ENCODE assay signal across 19 mouse cellular contexts in genomic region chr2:127933531-127933931, GRCm38 (mm10).
DNase-seq lines count a peak whose midpoint lies in the region; ATAC-seq lines count a peak whose summit lies in the region.
"Had no signal": no experiment of that assay in that cellular context is flagged by ENCODE, and none has a peak within 500 bp of the region (broad histone marks: within the 10 kb centered on the region; RNA-seq: fewer than 3 reads in every experiment).

No protein-coding gene starts in this region.

- 0 out of 2 replicates have a peak, but pooled peaks cover under 1% of the 10 kb centered on the region for H3K4me1 ChIP-seq in forebrain, embryonic 15.5 days
- H3K4me1 ChIP-seq in forebrain, embryonic 10.5 days: peaks cover 16% of the 10 kb centered on the region
- H3K4me1 ChIP-seq: heart, embryonic 12.5 days had no signal

- no peak overlapping the region for H3K9ac ChIP-seq in forebrain, embryonic 15.5 days (replicated peaks)
- H3K9ac ChIP-seq: heart, embryonic 12.5 days; intestine, embryonic 15.5 days; kidney, embryonic 15.5 days; midbrain, embryonic 13.5 days had no signal

- H3K36me3 ChIP-seq in forebrain, embryonic 15.5 days: no peaks in the 10 kb centered on the region
- no peaks in the 10 kb centered on the region for H3K36me3 ChIP-seq in forebrain, embryonic 10.5 days (replicated peaks)
- H3K36me3 ChIP-seq: heart, embryonic 12.5 days; intestine, embryonic 15.5 days; kidney, embryonic 15.5 days; midbrain, embryonic 13.5 days had no signal

- no peak overlapping the region for H3K4me3 ChIP-seq in forebrain, embryonic 15.5 days
- no peak overlapping the region for H3K4me3 ChIP-seq in forebrain, embryonic 10.5 days
- H3K4me3 ChIP-seq: heart, embryonic 12.5 days; intestine, embryonic 15.5 days; kidney, embryonic 15.5 days; midbrain, embryonic 13.5 days had no signal

- no peaks in the 10 kb centered on the region for H3K27me3 ChIP-seq in forebrain, embryonic 15.5 days
- H3K27me3 ChIP-seq in forebrain, embryonic 10.5 days (ENCODE audit: poor library complexity, severe bottlenecking): no peaks in the 10 kb centered on the region
- H3K27me3 ChIP-seq: heart, embryonic 12.5 days; intestine, embryonic 15.5 days; kidney, embryonic 15.5 days; midbrain, embryonic 13.5 days had no signal

- no peak for DNase-seq in forebrain, embryonic 10.5 days (ENCODE audit: extremely low spot score, low spot score)
- DNase-seq in left cerebral cortex, postnatal 14 days (ENCODE audit: low spot score in 2 of 2): peak; percentile 39 to 69
- no peak for DNase-seq in left cerebral cortex, postnatal 4 days
- peak; percentile 11 for DNase-seq in right cerebral cortex, postnatal 4 days
- DNase-seq in thymus, adult 18-20 months: no peak
- no peak for DNase-seq in gastrocnemius, adult 8-10 months (ENCODE audit: low spot score in 2 of 2)
- DNase-seq: adrenal gland, postnatal 36 days; cerebellum, adult 11-12 months; gastrocnemius, postnatal 25 days; liver; lung, adult 2 months had no signal

- intact Hi-C loops in left cerebral cortex, postnatal 14 days (cut with DNase I): no loop called here
- intact Hi-C loops in left cerebral cortex, postnatal 4 days (cut with DNase I): no loop called here

- no peaks in the 10 kb centered on the region for H3K9me3 ChIP-seq in forebrain, embryonic 15.5 days
- H3K9me3 ChIP-seq in forebrain, embryonic 10.5 days: no peaks in the 10 kb centered on the region
- H3K9me3 ChIP-seq: intestine, embryonic 15.5 days; kidney, embryonic 15.5 days; midbrain, embryonic 13.5 days had no signal

- 70% methylated on average over 3 of the region's 3 CpGs for WGBS in forebrain, embryonic 15.5 days
- 87% methylated on average over 3 of the region's 3 CpGs for WGBS in forebrain, embryonic 10.5 days

- ATAC-seq in forebrain, embryonic 15.5 days (replicated peaks): peak; percentile 60
- peak; percentile 90 for ATAC-seq in frontal cortex, adult (ENCODE audit: low TSS enrichment)
- ATAC-seq: intestine, embryonic 15.5 days; midbrain, embryonic 13.5 days; Patski had no signal

- no peak overlapping the region for H3K4me2 ChIP-seq in forebrain, embryonic 15.5 days (replicated peaks)
- H3K4me2 ChIP-seq: heart, embryonic 12.5 days; intestine, embryonic 15.5 days; kidney, embryonic 15.5 days; midbrain, embryonic 13.5 days had no signal

- no peak overlapping the region for H3K27ac ChIP-seq in forebrain, embryonic 15.5 days (replicated peaks)
- no peak overlapping the region for H3K27ac ChIP-seq in forebrain, embryonic 10.5 days
- H3K27ac ChIP-seq: intestine, embryonic 15.5 days; kidney, embryonic 15.5 days; macrophage; midbrain, embryonic 13.5 days had no signal

Comparison
In these comparisons a context has a peak if more than half of its experiments do, and no peak if none do; other contexts are left out.
1. DNase-seq: peak in left cerebral cortex, postnatal 14 days (2 of 2) and right cerebral cortex, postnatal 4 days (single experiment); none in forebrain, embryonic 10.5 days (single experiment), left cerebral cortex, postnatal 4 days (single experiment), thymus, adult 18-20 months (0 of 2) and gastrocnemius, adult 8-10 months (0 of 2).